Mouse (Mus musculus) G1E (cell line): ENCODE data around the gene Map3k12. TPM values are rescaled to one million over a fixed set of nuclear protein-coding genes. Genes with fewer than 3 reads are reported as not detected.

Experiments
- ATAC-seq: 2 replicates; pipeline ENCODE4 v1.8.0; 2016; ENCODE audit warnings: mild to moderate bottlenecking; ENCODE audit not compliant: insufficient number of reproducible peaks, poor library complexity, low FRiP score, severe bottlenecking; ENCODE audit errors: extremely low read depth
- DNase-seq: peaks from one replicate; pipeline ENCODE4 v3.0.0; 2012; ENCODE audit warnings: low spot score
- H3K27me3 ChIP-seq: 2 replicates; pipeline ENCODE4 v1.6.1; 2012; ENCODE audit warnings: mild to moderate bottlenecking, low read length, inconsistent platforms; ENCODE audit not compliant: insufficient read depth
- H3K36me3 ChIP-seq: replicated peaks from 2 replicates; pipeline ENCODE3; 2012; ENCODE audit warnings: mild to moderate bottlenecking, inconsistent platforms
- H3K4me1 ChIP-seq: 2 replicates; pipeline ENCODE4 v1.6.1; 2012; ENCODE audit warnings: low read depth, low read length, inconsistent platforms, mixed read lengths; ENCODE audit not compliant: insufficient read depth
- H3K4me3 ChIP-seq: 2 replicates; pipeline ENCODE4 v1.5.1; 2012; ENCODE audit warnings: low read depth, mild to moderate bottlenecking, inconsistent platforms, low read length, moderate library complexity, mixed read lengths
- H3K9me3 ChIP-seq: replicated peaks from 2 replicates; pipeline ENCODE4 v1.6.1; 2012; ENCODE audit warnings: inconsistent platforms
- CTCF ChIP-seq: IDR thresholded peaks from 2 replicates; pipeline ENCODE4 v1.5.1; 2012; ENCODE audit warnings: low read depth, low read length, inconsistent platforms, mixed read lengths
- GATA1 ChIP-seq: IDR thresholded peaks from 2 replicates; pipeline ENCODE4 v1.6.1; 2012; ENCODE audit warnings: borderline replicate concordance, low read length, inconsistent platforms, mixed read lengths
- GATA2 ChIP-seq: IDR thresholded peaks from 2 replicates; pipeline ENCODE4 v1.6.1; 2012; ENCODE audit warnings: low read depth, low read length, inconsistent platforms, borderline replicate concordance
- POLR2AphosphoS5 ChIP-seq: IDR thresholded peaks from 2 replicates; pipeline ENCODE4 v1.6.1; 2012; ENCODE audit warnings: low read depth, low read length, inconsistent platforms; ENCODE audit not compliant: insufficient replicate concordance
- TAL1 ChIP-seq: conservative IDR thresholded peaks from 2 replicates; pipeline ENCODE4 v1.6.1; 2012; ENCODE audit warnings: low read depth, low read length, inconsistent platforms, mixed read lengths
- polyA plus RNA-seq: library from polyadenylated mRNA; stranded (reverse); fragments of >175 nt; gene quantifications from 2 replicates; pipeline ENCODE4 v1.2.3, GENCODE M21; 2012
- total RNA-seq, 2 experiments: library from RNA; stranded (forward) in 1 of 2; stranded (reverse) in 1 of 2; fragments of 200-1000 nt in 1 of 2; fragments of >200 nt in 1 of 2; fragmentation: Nextera tagmentation in 1 of 2; gene quantifications; 2 replicates each; pipeline ENCODE4 v1.2.3; 2014 to 2017

Gene Map3k12
- total RNA-seq (2014; fragmentation: Nextera tagmentation) (0.75 and 1.4 TPM in 2 replicates), total RNA-seq (2017) (1.9 TPM in 2 replicates), polyA plus RNA-seq (0.60 and 0.72 TPM in 2 replicates)

DNA sequence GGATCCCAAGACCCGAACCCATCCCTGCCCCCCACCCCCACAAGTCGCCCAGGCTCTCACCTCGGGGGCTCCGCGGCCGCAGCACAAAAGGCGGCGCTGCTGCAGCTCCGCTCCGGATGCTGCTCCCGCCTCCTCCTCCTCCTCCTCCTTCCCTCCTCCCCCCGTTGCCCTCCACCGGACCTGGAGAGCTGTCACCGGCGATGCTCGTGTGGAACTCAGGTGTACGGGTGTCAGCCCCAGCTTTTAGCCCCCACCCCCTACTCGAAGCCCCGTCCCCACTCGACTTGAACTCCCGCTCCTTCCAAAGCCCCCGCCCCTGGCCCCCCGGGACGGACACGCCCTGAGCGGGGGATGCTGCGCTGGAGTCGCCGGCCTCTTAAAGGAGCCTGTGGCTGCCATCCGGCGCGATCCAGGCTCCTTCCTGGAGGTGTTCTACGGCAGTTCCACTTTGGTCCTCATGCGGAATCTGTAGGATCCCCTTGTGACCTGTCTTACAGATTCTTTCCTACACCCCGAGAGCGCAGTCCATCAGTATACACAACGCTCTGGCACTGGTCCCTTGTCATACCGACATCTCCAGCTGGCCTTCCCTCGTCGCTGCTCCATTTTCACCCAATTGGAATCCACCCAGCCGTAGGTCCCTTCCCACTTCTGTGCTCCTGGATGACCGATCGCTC lies at the start of gene Map3k12:
TSS of gene Map3k12 (minus strand) at position 337 of the 677 bp plus-strand sequence.
- DNase-seq (peak; percentile 44), ATAC-seq (no peak)
- peaks cover 20% of the 10 kb centered on the region for H3K27me3 ChIP-seq
- H3K4me3 ChIP-seq: peak within 1 kb of the TSS; percentile 79
- peaks cover 53% of the 10 kb centered on the region for H3K4me1 ChIP-seq
- TF ChIP-seq GATA2: no peak
- no peak for TF ChIP-seq POLR2AphosphoS5
- TF ChIP-seq GATA1: no peak
- no peak for TF ChIP-seq TAL1
- no peak for TF ChIP-seq CTCF
- no peaks in the 10 kb centered on the region for H3K9me3 ChIP-seq
- H3K36me3 ChIP-seq: peaks cover 23% of the 10 kb centered on the region

DNA sequence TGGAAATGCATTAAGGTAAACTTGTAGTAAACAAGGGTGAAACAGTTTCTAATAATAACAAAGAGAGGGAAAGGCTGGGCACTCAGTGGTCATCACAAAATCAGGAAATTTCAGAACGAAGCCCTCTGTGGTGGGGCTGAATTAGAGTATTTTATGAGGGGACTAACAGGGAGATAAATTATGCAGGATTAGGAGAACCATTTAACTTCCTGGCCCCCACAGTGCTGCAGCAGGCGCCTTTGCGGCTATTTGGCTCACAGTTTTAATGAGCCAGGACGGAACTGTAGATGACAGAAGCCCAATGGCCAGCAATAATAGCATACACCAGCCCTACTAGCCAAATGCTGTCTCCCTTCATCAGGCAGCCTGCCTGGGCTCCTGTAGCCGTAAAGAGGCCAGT lies 46.8 kb upstream of the Map3k12 start:
- H3K9me3 ChIP-seq: no peaks in the 10 kb centered on the region
- DNase-seq (no peak), ATAC-seq (no peak)
- peaks cover 38% of the 10 kb centered on the region for H3K36me3 ChIP-seq
- TF ChIP-seq GATA1: no peak
- no peak for TF ChIP-seq TAL1
- TF ChIP-seq CTCF: no peak
- no peak for TF ChIP-seq POLR2AphosphoS5
- no peak for TF ChIP-seq GATA2
- H3K4me1 ChIP-seq: no peaks in the 10 kb centered on the region
- no peaks in the 10 kb centered on the region for H3K27me3 ChIP-seq
- no peak overlapping the region for H3K4me3 ChIP-seq

DNA sequence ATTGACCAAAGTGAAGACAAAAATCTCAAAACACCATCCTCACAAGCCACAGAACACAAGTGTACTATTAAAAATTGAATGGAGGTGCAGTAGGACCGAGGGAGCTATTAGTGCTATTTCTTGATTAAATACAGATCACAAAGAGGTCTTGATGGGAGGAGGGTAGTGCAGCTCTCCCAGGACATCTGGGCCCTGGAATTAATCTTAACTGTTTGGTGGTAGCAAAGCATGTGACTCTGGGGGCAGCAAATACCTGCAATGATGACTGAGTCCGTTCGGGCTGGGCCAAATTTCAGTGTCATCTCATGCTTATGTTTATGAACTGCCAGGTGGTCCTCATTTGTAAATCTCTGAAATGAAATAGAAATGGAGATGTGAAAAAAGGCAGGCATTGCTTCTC lies 46.2 kb upstream of the Map3k12 start:
- TF ChIP-seq CTCF: no peak
- no peak for TF ChIP-seq TAL1
- no peak for TF ChIP-seq GATA1
- TF ChIP-seq POLR2AphosphoS5: no peak
- H3K9me3 ChIP-seq: no peaks in the 10 kb centered on the region
- no peak overlapping the region for H3K4me3 ChIP-seq
- H3K27me3 ChIP-seq: no peaks in the 10 kb centered on the region
- ATAC-seq: no peak
- no peaks in the 10 kb centered on the region for H3K4me1 ChIP-seq
- H3K36me3 ChIP-seq: peaks cover 42% of the 10 kb centered on the region
- no peak for DNase-seq

DNA sequence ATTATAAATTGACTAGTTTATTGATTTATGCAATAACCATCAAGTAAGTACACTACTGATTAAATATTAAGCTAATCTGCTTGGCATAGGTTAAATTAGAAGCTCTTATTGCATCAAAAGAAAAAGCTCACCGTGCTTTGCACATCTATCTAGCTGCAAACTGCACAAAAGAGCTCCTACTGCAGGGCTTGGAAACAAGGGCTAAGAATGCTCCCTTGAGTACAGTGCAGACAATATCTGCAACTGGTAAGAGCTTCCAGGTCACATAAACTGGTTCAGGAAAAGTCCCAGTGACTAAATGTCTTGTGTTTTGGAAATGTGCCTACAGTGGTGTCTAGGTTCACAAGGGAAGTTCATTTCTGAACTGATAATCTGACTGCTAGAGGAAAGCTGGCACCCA lies 45.6 kb upstream of the Map3k12 start:
- H3K4me3 ChIP-seq: no peak overlapping the region
- peaks cover 48% of the 10 kb centered on the region for H3K36me3 ChIP-seq
- H3K27me3 ChIP-seq: no peaks in the 10 kb centered on the region
- no peaks in the 10 kb centered on the region for H3K9me3 ChIP-seq
- ATAC-seq (no peak), DNase-seq (no peak)
- no peaks in the 10 kb centered on the region for H3K4me1 ChIP-seq
- TF ChIP-seq GATA1 (no peak), POLR2AphosphoS5 (no peak), TAL1 (no peak), GATA2 (no peak)

DNA sequence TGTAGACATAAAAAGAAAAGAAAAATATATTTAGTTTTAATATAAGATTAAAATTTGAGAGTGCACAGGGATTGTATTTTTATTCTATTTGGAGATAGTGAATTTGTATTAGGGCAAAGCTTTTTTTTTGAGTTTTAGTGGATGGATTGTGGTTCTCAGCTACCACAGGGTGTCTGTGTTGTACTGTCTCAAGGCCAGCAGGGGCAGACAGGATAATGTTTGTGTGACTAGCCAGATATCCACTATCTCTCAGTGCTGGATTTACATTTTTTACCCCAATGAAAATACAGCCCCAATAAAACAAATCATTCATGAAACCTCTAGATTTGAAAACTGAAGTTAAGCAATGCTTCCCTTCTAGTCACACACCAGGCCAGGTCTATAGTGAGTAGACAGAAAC lies 40.7 kb upstream of the Map3k12 start:
- no peak for ATAC-seq
- Histone ChIP-seq H3K36me3 (peaks cover 74% of the 10 kb centered on the region), H3K9me3 (no peaks in the 10 kb centered on the region), H3K27me3 (no peaks in the 10 kb centered on the region), H3K4me1 (no peaks in the 10 kb centered on the region), H3K4me3 (no peak overlapping the region)
- DNase-seq: no peak
- TF ChIP-seq GATA1 (no peak), GATA2 (no peak), CTCF (no peak), POLR2AphosphoS5 (no peak), TAL1 (no peak)

DNA sequence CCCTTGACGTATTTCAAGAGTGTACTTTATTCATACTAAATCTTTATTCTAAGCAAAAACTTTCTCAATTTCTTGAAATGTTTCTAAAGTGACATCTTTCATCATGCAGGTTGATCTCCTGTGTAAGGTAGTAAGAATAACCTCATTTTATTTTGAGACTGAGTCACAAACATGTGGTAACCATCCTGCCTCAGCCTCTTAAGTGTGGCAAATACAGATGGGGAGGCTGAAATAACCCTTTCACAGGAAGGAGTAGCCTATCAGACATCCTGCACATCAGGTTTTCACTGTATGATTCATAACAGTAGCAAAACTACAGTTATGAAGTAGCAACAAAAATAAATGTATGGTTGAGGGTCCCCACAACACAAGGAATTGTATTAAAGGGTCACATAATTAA lies 38.7 kb upstream of the Map3k12 start:
- TF ChIP-seq CTCF (no peak), POLR2AphosphoS5 (no peak)
- no peaks in the 10 kb centered on the region for H3K4me1 ChIP-seq
- no peak for DNase-seq
- no peak overlapping the region for H3K4me3 ChIP-seq
- peaks cover 81% of the 10 kb centered on the region for H3K36me3 ChIP-seq
- no peak for ATAC-seq
- no peaks in the 10 kb centered on the region for H3K9me3 ChIP-seq
- H3K27me3 ChIP-seq: no peaks in the 10 kb centered on the region

DNA sequence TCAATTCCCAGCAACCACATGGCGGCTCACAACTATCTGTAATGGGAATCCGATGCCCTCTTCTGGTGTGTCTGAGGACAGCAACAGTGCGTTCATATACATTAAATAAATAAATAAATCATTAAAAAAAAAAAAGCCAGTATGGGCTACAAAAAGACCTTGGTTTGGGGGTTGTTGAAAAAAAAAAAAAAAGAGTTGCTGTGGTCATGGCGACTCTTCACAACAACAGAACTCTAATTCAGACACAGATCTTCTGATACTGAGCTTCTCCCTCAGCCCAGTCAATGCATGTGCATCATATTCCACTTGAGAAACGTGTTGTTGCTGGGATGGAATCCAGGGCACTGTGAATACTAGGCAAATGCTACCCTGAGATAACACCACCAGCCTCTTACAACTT lies 35.7 kb upstream of the Map3k12 start:
- no peak for DNase-seq
- peaks cover 76% of the 10 kb centered on the region for H3K36me3 ChIP-seq
- no peaks in the 10 kb centered on the region for H3K4me1 ChIP-seq
- no peak for ATAC-seq
- H3K9me3 ChIP-seq: no peaks in the 10 kb centered on the region
- no peak overlapping the region for H3K4me3 ChIP-seq
- H3K27me3 ChIP-seq: no peaks in the 10 kb centered on the region
- TF ChIP-seq POLR2AphosphoS5 (no peak), TAL1 (no peak), GATA1 (no peak), CTCF (no peak), GATA2 (no peak)
